Mouse (Mus musculus): ENCODE results near the gene Tnfsf13b.

GRCm38 (mm10) chr8:10040866-10041265 is 34.6 kb downstream of the Tnfsf13b start:
- TF ChIP-seq CTCF (IDR thresholded peaks at IDR 0.05; ENCODE audit: low read depth), result no peak
- no peak for TF ChIP-seq EP300 (optimal IDR thresholded peaks at IDR 0.05)
